Mouse (Mus musculus): ENCODE measurements around the gene Fhl3.
"Not testable (repeated sequence)": the region's sequence is repeated elsewhere in the genome, so short reads cannot be mapped to it uniquely, and the experiment has no call there.

Gene Fhl3

GRCm38 (mm10) chr4:124685004-124685403, 15.5 kb upstream of the Fhl3 start:
- no peak for DNase-seq

- no peak for DNase-seq
Observed at GRCm38 (mm10) chr4:124685453-124685852, 15.0 kb upstream of the Fhl3 start.

- DNase-seq = no peak
Observed at GRCm38 (mm10) chr4:124685897-124686402, 14.6 kb upstream of the Fhl3 start.

DNA sequence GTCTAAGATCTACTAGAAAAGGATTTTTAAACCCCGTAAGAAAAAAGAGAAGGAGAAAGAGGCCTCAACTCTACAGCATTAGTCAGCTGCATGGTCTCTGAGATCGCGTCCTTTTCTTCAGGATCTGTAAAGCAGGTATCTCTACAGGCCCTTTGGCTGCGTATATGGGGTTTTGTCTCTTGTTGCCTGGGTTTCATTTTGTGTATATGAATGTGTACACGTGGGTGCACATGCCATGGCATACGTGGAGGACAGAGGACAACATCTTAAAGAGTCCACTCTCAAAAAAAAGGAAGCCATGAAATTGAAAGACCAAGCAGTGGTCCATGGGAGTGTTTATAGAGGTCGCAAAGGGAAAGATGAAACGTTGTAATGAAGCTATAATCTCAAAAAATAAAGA, 9.0 kb upstream of the Fhl3 start:
- DNase-seq = no peak

- DNase-seq = no peak
Observed at GRCm38 (mm10) chr4:124692416-124692861, 8.1 kb upstream of the Fhl3 start.

- peak; percentile 90 for DNase-seq
Observed at GRCm38 (mm10) chr4:124693135-124693894, 7.2 kb upstream of the Fhl3 start, which contains the start of gene Utp11. Gene Utp11 (minus strand): TSS chr4:124693600.

- DNase-seq = no peak
Observed at GRCm38 (mm10) chr4:124694572-124694971, 5.9 kb upstream of the Fhl3 start.

GRCm38 (mm10) chr4:124695786-124696516, 4.5 kb upstream of the Fhl3 start:
- no peak for DNase-seq

GRCm38 (mm10) chr4:124699791-124700190, 710 bp upstream of the Fhl3 start:
- no peak for DNase-seq

- no peak for DNase-seq
Observed at GRCm38 (mm10) chr4:124701052-124701845, 748 bp downstream of the Fhl3 start.

- DNase-seq = no peak
Observed at GRCm38 (mm10) chr4:124701916-124702315, 1.4 kb downstream of the Fhl3 start.

- no peak for DNase-seq
Observed at GRCm38 (mm10) chr4:124703406-124703805, 2.9 kb downstream of the Fhl3 start.

- no peak for DNase-seq
Observed at GRCm38 (mm10) chr4:124703881-124704796, 3.6 kb downstream of the Fhl3 start.

- no peak for DNase-seq
Observed at GRCm38 (mm10) chr4:124704797-124705474, 4.4 kb downstream of the Fhl3 start.

DNA sequence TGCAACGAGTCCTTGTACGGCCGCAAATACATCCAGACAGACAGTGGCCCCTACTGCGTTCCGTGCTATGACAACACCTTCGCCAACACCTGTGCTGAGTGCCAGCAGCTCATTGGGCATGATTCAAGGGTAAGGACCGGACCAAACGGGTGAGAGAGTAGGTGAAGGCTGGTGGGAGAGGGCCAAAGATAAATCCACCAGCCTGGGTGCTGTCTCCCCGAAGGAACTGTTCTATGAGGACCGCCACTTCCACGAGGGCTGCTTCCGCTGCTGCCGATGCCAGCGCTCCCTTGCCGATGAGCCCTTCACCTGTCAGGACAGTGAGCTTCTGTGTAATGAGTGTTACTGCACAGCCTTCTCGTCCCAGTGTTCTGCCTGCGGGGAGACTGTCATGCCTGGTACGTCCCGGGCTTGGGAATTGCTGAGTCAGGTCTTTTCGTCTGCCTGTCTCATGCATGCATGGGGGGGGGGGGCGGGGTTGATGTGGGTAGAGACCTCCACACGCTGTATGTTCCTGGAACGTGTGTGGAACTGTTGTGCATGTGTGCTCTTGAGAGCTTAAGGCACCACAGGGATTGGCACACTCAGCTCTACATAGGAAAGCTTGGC, 5.3 kb downstream of the Fhl3 start:
- no peak for DNase-seq

DNA sequence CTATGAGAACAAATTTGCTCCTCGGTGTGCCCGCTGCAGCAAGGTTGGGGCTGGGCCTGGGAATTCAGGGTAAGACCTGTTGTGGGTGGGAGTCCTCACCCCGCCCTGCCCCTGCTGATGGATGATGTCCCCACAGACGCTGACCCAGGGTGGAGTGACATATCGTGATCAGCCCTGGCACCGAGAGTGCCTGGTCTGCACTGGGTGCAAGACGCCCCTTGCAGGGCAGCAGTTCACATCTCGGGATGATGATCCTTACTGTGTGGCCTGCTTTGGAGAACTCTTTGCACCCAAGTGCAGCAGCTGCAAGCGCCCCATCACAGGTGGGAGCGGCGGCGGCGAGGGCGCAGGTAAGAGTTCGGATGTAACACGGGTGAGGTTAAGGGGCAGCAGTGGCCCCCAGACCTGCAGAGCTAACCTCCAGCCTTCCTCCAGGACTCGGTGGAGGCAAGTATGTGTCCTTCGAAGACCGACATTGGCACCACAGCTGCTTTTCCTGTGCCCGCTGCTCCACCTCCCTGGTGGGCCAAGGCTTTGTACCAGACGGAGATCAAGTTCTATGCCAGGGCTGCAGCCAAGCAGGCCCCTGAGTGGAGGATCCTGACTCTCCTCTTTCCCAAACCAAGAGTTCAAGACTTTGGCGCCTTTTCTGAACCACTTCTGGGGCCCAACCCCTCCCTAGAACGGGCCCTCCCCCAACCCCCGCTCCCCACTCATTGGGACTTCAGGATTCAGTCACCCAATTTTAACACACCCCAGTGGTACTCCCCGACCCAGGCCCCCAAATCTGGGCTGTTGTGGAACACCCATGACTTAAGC, 7.1 kb downstream of the Fhl3 start:
- DNase-seq = not testable (repeated sequence)

GRCm38 (mm10) chr4:124708200-124708517, 7.7 kb downstream of the Fhl3 start:
- DNase-seq = not testable (repeated sequence)

GRCm38 (mm10) chr4:124708518-124709477, 8.3 kb downstream of the Fhl3 start:
- peak; percentile 75 for DNase-seq

DNA sequence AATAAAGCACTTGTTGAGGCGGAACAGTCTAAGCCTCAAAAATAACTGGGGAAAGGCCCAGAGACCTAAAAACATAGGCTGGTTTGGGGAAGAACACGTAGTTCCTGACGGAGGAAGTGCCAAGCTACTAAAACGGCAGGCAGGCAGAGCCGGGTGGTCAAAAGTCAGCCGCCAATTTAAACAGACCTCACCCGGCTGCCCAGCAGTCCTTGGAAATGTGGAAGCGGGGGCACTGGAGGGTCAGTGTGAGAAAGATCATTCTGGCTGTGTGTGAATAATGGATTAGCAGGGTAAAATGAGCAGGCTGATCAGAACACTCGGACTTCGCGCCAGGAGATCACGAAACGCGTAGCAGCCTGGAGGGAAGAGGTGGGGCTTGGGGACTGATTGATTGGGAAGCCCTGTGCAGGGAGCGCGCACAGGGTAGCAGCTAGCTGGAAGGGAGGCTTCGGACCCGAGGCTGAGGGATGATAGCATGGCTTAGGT, 9.5 kb downstream of the Fhl3 start:
- DNase-seq = no peak
